Mouse (Mus musculus): Measurements from ENCODE around the gene Cyp2s1. TPM values are rescaled to one million over a fixed set of nuclear protein-coding genes. Genes with fewer than 3 reads are reported as not detected.

Cyp2s1 gene
- total RNA-seq, 2 experiments from 2014 or later = 0.17 to 0.18 TPM

Small RNA genes within 50 kb of the gene (microRNA-seq; reads per million reads assigned to microRNA genes)
- gene Gm24865 = 0 reads per million in 2 experiments

Other genes starting within 250 kb of the Cyp2s1 start
- not detected for gene Erich4, start 201.0 kb downstream of the Cyp2s1 start, total RNA-seq (2021)
- 10 to 100 TPM; 37.7 to 43.0 TPM for gene Dmac2, start 197.5 kb downstream of the Cyp2s1 start, total RNA-seq (2021)
- 1 to 10 TPM; 1.0 to 1.8 TPM for gene B3gnt8, start 190.3 kb downstream of the Cyp2s1 start, total RNA-seq (2021)
- 100 to 1,000 TPM in 1 of 2 experiments, 10 to 100 TPM in 1; 97.3 to 106 TPM for gene Bckdha, start 157.9 kb downstream of the Cyp2s1 start, total RNA-seq (2021)
- 10 to 100 TPM; 20.3 to 23.2 TPM for gene Exosc5, start 157.7 kb downstream of the Cyp2s1 start, total RNA-seq (2021)
- gene Tmem91, start 141.7 kb downstream of the Cyp2s1 start, total RNA-seq (2021) = not detected
- 1 to 10 TPM; 6.9 to 9.7 TPM for gene B9d2, start 136.1 kb downstream of the Cyp2s1 start, total RNA-seq (2021)
- gene Tgfb1, start 129.9 kb downstream of the Cyp2s1 start, total RNA-seq (2021) = 1 to 10 TPM; 6.0 to 6.2 TPM
- 10 to 100 TPM; 37.2 to 38.2 TPM for gene Ccdc97, start 97.8 kb downstream of the Cyp2s1 start, total RNA-seq (2021)
- gene Hnrnpul1, start 62.2 kb downstream of the Cyp2s1 start, total RNA-seq (2021) = 10 to 100 TPM; 60.4 to 62.0 TPM
- 10 to 100 TPM; 39.1 to 44.9 TPM for gene Axl, start 28.2 kb downstream of the Cyp2s1 start, total RNA-seq (2021)
- gene Cyp2b10, start 80.7 kb upstream of the Cyp2s1 start, total RNA-seq (2021) = not detected
- not detected for gene Cyp2b13, start 244.6 kb upstream of the Cyp2s1 start, total RNA-seq (2021)